Mouse (Mus musculus) spleen, postnatal 10 days (tissue): ENCODE measurements around the gene Trpm8.

Experiments
- DNase-seq, 2 experiments: peaks; one replicate each; pipeline ENCODE4 v3.0.0; 2021 to 2022; ENCODE audit warnings: low spot score in 2 of 2

The Trpm8 gene

GRCm38 (mm10) chr1:88301121-88302014 lies 23.9 kb downstream of the Trpm8 start:
- DNase-seq = no peak

GRCm38 (mm10) chr1:88302057-88302740 lies 24.7 kb downstream of the Trpm8 start:
- DNase-seq = no peak

- no peak for DNase-seq
These were observed 26.3 kb downstream of the Trpm8 start for GRCm38 (mm10) chr1:88303762-88304161.

GRCm38 (mm10) chr1:88304261-88304985 lies 27.0 kb downstream of the Trpm8 start:
- DNase-seq = no peak

GRCm38 (mm10) chr1:88305018-88305795 lies 27.7 kb downstream of the Trpm8 start:
- no peak for DNase-seq

GRCm38 (mm10) chr1:88306543-88306942 lies 29.1 kb downstream of the Trpm8 start:
- DNase-seq = no peak

- no peak for DNase-seq
These were observed 29.7 kb downstream of the Trpm8 start for GRCm38 (mm10) chr1:88307180-88307579.

GRCm38 (mm10) chr1:88309020-88309419 lies 31.6 kb downstream of the Trpm8 start:
- DNase-seq = no peak

- DNase-seq = no peak
These were observed 32.4 kb downstream of the Trpm8 start for GRCm38 (mm10) chr1:88309905-88310304.

GRCm38 (mm10) chr1:88310349-88310748 lies 32.9 kb downstream of the Trpm8 start:
- no peak for DNase-seq

GRCm38 (mm10) chr1:88317279-88317678 lies 39.8 kb downstream of the Trpm8 start:
- no peak for DNase-seq

- peak; percentile 50 to 76 for DNase-seq
These were observed 41.1 kb downstream of the Trpm8 start for GRCm38 (mm10) chr1:88318531-88319060.

- DNase-seq = no peak
These were observed 43.4 kb downstream of the Trpm8 start for GRCm38 (mm10) chr1:88320821-88321395.

- no peak for DNase-seq
These were observed 44.7 kb downstream of the Trpm8 start for GRCm38 (mm10) chr1:88322146-88322545.

GRCm38 (mm10) chr1:88323101-88323500 lies 45.6 kb downstream of the Trpm8 start:
- DNase-seq = no peak

- no peak for DNase-seq
These were observed 62.0 kb downstream of the Trpm8 start for GRCm38 (mm10) chr1:88339481-88339880.

- no peak for DNase-seq
These were observed 65.2 kb downstream of the Trpm8 start for GRCm38 (mm10) chr1:88342615-88343014.

- DNase-seq = no peak
These were observed 68.1 kb downstream of the Trpm8 start for GRCm38 (mm10) chr1:88345580-88345979.

GRCm38 (mm10) chr1:88348496-88349005 lies 71.1 kb downstream of the Trpm8 start:
- DNase-seq = no peak

GRCm38 (mm10) chr1:88350761-88351160 lies 73.3 kb downstream of the Trpm8 start:
- DNase-seq = no peak

- no peak for DNase-seq
These were observed 77.6 kb downstream of the Trpm8 start for GRCm38 (mm10) chr1:88355025-88355424.
